Mouse (Mus musculus) embryo, embryonic 10.5 days (tissue): ENCODE results near the gene Rbms1.

Source experiments
- DNase-seq: peaks from one replicate; pipeline ENCODE4 v3.0.0-alpha.2; 2015; ENCODE audit warnings: low spot score

The Rbms1 gene

GRCm38 (mm10) chr2:60918401-60918800 lies 44.6 kb downstream of the Rbms1 start:
- no peak for DNase-seq

GRCm38 (mm10) chr2:60914524-60915280 lies 48.3 kb downstream of the Rbms1 start:
- DNase-seq = no peak

- peak; percentile 39 for DNase-seq
Measured at GRCm38 (mm10) chr2:60913281-60913680, 49.7 kb downstream of the Rbms1 start.

- DNase-seq = no peak
Measured at GRCm38 (mm10) chr2:60911716-60912115, 51.3 kb downstream of the Rbms1 start.

- no peak for DNase-seq
Measured at GRCm38 (mm10) chr2:60910820-60911219, 52.2 kb downstream of the Rbms1 start.

- no peak for DNase-seq
Measured at GRCm38 (mm10) chr2:60908551-60908950, 54.4 kb downstream of the Rbms1 start.

GRCm38 (mm10) chr2:60908116-60908515 lies 54.9 kb downstream of the Rbms1 start:
- DNase-seq = no peak

GRCm38 (mm10) chr2:60905283-60905682 lies 57.7 kb downstream of the Rbms1 start:
- peak; percentile 70 for DNase-seq

- DNase-seq = no peak
Measured at GRCm38 (mm10) chr2:60904141-60904540, 58.9 kb downstream of the Rbms1 start.

GRCm38 (mm10) chr2:60903535-60903934 lies 59.5 kb downstream of the Rbms1 start:
- DNase-seq = no peak

- no peak for DNase-seq
Measured at GRCm38 (mm10) chr2:60902446-60903137, 60.4 kb downstream of the Rbms1 start.

GRCm38 (mm10) chr2:60901511-60901951 lies 61.5 kb downstream of the Rbms1 start:
- no peak for DNase-seq

- DNase-seq = no peak
Measured at GRCm38 (mm10) chr2:60901013-60901412, 62.0 kb downstream of the Rbms1 start.

GRCm38 (mm10) chr2:60893042-60893441 lies 70.0 kb downstream of the Rbms1 start:
- DNase-seq = no peak

GRCm38 (mm10) chr2:60883931-60884330 lies 79.1 kb downstream of the Rbms1 start:
- DNase-seq = peak; percentile 73

GRCm38 (mm10) chr2:60883043-60883365 lies 80.0 kb downstream of the Rbms1 start:
- DNase-seq = no peak

GRCm38 (mm10) chr2:60882202-60883042 lies 80.6 kb downstream of the Rbms1 start:
- DNase-seq = peak; percentile 41

GRCm38 (mm10) chr2:60881571-60882041 lies 81.4 kb downstream of the Rbms1 start:
- DNase-seq = peak; percentile 66

- DNase-seq = peak; percentile 68
Measured at GRCm38 (mm10) chr2:60880789-60881570, 82.0 kb downstream of the Rbms1 start.

- DNase-seq = peak; percentile 45
Measured at GRCm38 (mm10) chr2:60879966-60880788, 82.8 kb downstream of the Rbms1 start.
